Mouse (Mus musculus): ENCODE measurements around the gene Sh3bp5l.

DNA sequence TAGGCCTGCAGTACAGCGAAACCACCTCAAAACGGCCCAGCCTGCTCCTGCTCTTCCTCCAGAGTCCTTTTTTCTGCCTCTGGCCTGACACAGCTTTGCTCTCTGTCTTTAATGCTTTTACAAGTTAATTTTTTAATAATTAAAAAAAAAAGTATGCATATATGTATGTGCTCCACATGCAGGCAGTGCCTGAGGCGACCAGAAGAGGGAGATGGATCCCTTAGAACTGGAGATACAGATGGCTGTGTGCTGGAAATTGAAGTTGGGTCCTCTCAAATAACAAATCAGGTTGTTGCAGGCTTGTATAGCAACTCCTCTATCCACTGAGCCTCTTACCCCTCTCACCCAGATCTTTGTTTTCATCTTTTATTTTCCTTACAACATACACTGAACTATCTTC lies 3.7 kb upstream of the Sh3bp5l start:
- TF ChIP-seq CTCF (IDR thresholded peaks at IDR 0.05; ENCODE audit: extremely low read depth, insufficient read depth, low read length), result 0 out of 2 replicates have a peak, but pooled peaks have one; percentile 0
- TF ChIP-seq POLR2A (IDR thresholded peaks at IDR 0.05; ENCODE audit: extremely low read depth, insufficient read depth, low read length), result no peak
